Mouse (Mus musculus) spleen, adult 2 months (tissue): ENCODE measurements at regions not wholly inside any gene's neighbourhood (a gene's known extent, or its start where the extent isn't known, plus 50 kb on each side); places are given as distances from the start of the nearest gene placed in this dataset.

Experiments used
- CTCF ChIP-seq: fragments of 200-500 bp; IDR thresholded peaks from 2 replicates; pipeline ENCODE4 v1.5.1; 2011; ENCODE audit warnings: mild to moderate bottlenecking, inconsistent platforms; ENCODE audit not compliant: insufficient read depth, insufficient read length, insufficient replicate concordance; ENCODE audit errors: extremely low read depth
- POLR2A ChIP-seq: fragments of 200-500 bp; IDR thresholded peaks from 2 replicates; pipeline ENCODE4 v1.6.1; 2011; ENCODE audit warnings: low read depth, low read length, inconsistent platforms

- TF ChIP-seq POLR2A (no peak), CTCF (no peak)
Measured at GRCm38 (mm10) chr14:104300141-104300540, 167.7 kb downstream of the Pou4f1 start.
